Mouse (Mus musculus): ENCODE results near the gene Lag3.

DNA sequence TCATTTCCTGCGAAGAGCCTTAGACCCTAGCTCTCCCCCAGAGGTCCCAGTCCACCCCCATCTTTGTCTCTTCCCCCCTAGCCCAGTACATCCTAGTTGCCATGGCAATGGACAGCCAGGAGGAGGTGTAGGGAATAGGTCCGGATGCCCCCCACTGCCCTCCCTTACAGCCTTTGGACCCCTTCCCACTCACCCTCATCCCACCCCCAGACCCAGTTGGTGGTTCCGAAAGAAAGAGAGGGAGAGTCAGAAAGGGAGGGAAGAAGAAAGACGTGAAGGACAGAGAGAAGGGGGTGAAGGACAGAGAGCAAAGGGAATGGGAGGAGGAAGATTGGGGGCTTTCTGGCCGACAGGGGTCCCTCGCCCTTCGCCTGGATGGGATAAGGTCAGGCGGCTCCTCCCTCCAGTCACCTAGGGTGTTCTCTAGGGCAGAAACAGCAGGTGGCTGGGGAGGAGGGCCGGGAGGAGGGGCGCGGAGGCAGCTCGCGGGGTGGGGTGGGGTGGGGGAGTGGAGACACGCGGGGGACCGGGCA lies 48.3 kb downstream of the Lag3 start:
- TF ChIP-seq POLR2A (IDR thresholded peaks at IDR 0.05; ENCODE audit: low read depth, low read length), result no peak
- TF ChIP-seq CTCF (IDR thresholded peaks at IDR 0.05; ENCODE audit: extremely low read depth, insufficient read depth, insufficient read length, insufficient replicate concordance), result no peak
